Mouse (Mus musculus) inflammation-experienced regulatory T-cells, adult 16 weeks (primary cell): ENCODE results near the gene Tra2a. TPM values are rescaled to one million over a fixed set of nuclear protein-coding genes. Genes with fewer than 3 reads are reported as not detected.

Experiments used
- polyA plus RNA-seq: library from polyadenylated mRNA; unstranded; fragments of 100-300 nt; shearing (Covaris generic); gene quantifications from one replicate; pipeline ENCODE4 v1.2.1, GENCODE M21; 2017

Gene Tra2a
- polyA plus RNA-seq, result 54.1 TPM

DNA sequence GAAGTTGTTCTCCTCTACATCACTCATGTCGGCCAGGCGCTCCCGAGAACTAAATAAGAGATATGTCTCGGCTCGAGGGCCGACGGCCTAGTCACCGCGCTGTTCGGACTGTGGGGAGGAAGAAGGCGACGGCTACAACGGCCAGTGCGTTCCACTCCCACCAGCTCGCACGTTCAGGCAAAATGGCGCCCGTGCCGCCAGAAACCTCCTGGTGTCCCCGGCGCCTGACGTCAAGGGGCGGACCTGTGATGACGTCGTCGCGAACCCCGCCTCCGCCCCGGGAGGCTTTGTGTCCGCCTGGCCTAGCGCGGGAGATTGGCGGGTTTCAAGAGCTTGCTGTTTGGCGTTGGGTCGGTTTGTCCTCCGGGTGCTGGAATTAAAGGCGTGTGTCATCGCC lies at the start of gene Tra2a:
Gene Tra2a, minus strand, starts transcription at position 187 of the 397 bp plus-strand sequence.

DNA sequence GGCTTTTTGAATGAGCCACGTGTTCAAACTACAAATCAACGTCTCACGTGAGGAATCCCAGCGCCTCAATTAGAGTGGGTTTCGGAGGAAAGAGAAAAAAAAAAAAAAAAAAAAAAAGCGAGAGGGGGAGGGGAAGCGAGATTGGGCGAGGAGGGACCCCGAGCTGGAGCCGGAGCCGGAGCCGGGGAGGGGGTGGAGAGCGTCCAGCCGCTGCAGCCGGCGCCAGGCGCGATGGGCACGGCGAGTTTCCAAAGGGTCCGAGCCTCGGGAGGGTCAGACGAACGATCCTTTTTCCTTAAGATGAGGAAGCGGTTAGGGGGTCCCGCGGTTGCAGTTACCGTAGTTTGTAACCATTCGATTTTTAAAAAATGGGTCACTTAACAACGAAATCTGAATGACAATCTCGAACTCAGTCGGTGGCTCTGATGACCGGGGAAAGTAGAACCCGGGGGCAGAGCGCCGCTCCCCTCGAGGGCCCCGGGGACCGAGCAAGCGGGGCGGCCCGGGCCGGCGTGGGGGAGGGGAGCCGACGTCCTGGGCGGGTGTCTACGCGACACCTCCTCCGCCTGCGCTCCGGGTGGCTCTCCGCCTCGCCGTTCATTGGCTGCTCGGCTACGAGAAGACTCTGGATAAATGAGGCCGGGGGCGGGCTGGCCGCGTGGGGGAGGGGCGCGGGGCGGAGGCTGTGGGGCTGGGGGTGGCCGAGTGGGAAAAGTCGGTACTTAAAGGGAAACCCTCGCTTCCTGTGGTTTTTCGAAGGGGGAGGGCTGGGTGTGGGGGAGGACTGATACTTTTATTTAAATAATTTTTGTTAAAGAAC lies 48.7 kb downstream of the Tra2a start, which contains the start of gene Igf2bp3:
Gene Igf2bp3, minus strand, starts transcription at position 30 of the 820 bp plus-strand sequence.

Other genes with a start within 250 kb of the Tra2a start
- gene Gpnmb, start 227.5 kb downstream of the Tra2a start, polyA plus RNA-seq, result 2.0 TPM
- 33.0 TPM for gene Malsu1, start 190.2 kb downstream of the Tra2a start, polyA plus RNA-seq
- gene Igf2bp3, start 49.1 kb downstream of the Tra2a start, polyA plus RNA-seq, result 2.6 TPM
- 24.5 TPM for gene Ccdc126, start 55.2 kb upstream of the Tra2a start, polyA plus RNA-seq
- 4.3 TPM for gene Fam221a, start 103.7 kb upstream of the Tra2a start, polyA plus RNA-seq
- gene Stk31, start 131.6 kb upstream of the Tra2a start, polyA plus RNA-seq, result not detected